Comparison of ENCODE assay signal across 8 mouse cellular contexts in the genomic region with DNA sequence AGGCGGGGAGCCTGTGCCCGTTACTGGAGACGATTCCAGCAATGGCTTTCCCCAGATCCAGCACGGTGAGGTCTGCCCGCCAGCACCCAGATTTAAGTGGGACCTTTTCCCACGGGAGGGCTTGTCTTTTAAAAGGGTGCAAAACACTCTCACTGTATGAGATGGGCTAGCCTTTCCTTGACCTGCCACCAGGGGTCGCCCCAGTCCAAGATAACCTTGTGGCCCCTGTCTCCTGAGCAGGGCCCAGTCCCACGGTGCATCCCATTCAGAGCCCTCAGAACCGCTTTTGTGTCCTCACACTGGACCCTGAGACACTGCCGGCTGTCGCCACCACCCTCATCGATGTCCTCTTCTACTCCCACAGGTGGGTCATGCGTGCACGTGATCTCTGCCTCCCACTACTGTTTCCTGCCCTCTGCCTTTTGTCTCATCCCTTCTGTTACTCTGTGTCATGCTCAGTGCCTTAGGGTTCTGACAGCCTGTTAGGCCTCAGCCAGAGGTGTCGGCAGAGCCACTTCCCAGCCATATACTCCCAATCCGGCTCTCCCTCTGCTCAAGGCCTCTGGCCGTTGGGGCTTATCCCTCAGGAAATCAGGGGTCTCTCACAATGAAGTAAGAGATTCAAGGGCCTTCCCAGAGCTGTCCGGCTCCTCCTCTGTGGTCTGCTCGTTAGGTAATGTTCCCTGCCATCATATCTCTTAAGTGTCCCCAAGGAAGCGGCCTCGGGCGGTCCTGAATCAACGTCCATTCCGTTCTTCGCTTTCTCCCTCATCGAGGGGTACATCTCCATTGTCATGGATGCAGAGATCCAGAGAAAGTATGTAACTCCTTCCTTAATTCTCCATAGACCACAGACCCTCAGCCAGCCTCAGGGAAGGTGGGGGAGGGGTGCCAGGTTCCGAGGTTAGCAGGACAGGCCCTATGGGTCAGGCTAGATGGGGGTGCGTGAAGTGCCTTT. TPM values are rescaled to one million over a fixed set of nuclear protein-coding genes. Genes with fewer than 3 reads are reported as not detected.
A peak's percentile ranks its signal among the peaks of the same experiment; 100 is the strongest.
DNase-seq lines count a peak whose midpoint lies in the region; ATAC-seq and TF ChIP-seq lines count a peak whose summit lies in the region.

No protein-coding gene starts in this region.

- H3K4me3 ChIP-seq in kidney, adult 2 months (ENCODE audit: insufficient read depth, low read depth, low read length), result no peak overlapping the region
- no peak overlapping the region for H3K4me3 ChIP-seq in kidney, embryonic 16.5 days (ENCODE audit: low read length)
- no peak overlapping the region for H3K4me3 ChIP-seq in midbrain, postnatal 0 days (ENCODE audit: low read depth, low read length)
- H3K4me3 ChIP-seq in testis, adult 2 months (ENCODE audit: control insufficient read depth, low read depth, low read length), result peak overlapping the region; percentile 12; the same call in 1 of the 2 replicates

- H3K27ac ChIP-seq in kidney, adult 2 months (ENCODE audit: insufficient read depth, low read depth, low read length), result no peak overlapping the region
- no peak overlapping the region for H3K27ac ChIP-seq in kidney, embryonic 16.5 days (ENCODE audit: low read length)
- no peak overlapping the region for H3K27ac ChIP-seq in midbrain, postnatal 0 days (ENCODE audit: low read depth, low read length)
- H3K27ac ChIP-seq in testis, adult 2 months (ENCODE audit: control insufficient read depth, insufficient read depth, low read depth, low read length), result no peak overlapping the region

- H3K4me1 ChIP-seq in kidney, adult 2 months (ENCODE audit: control insufficient read depth, insufficient read depth, low read length), result peaks cover 15% of the 10 kb centered on the region
- H3K4me1 ChIP-seq in kidney, embryonic 16.5 days (ENCODE audit: insufficient read depth, low read length), result peaks cover 12% of the 10 kb centered on the region
- H3K4me1 ChIP-seq in midbrain, postnatal 0 days (ENCODE audit: insufficient read depth, low read length), result no peaks in the 10 kb centered on the region
- H3K4me1 ChIP-seq in testis, adult 2 months (ENCODE audit: control insufficient read depth, insufficient read depth, low read length), result peaks cover 18% of the 10 kb centered on the region

- H3K36me3 ChIP-seq in kidney, adult 2 months (ENCODE audit: control insufficient read depth, insufficient read depth, low read length), result no peaks in the 10 kb centered on the region
- H3K36me3 ChIP-seq in kidney, embryonic 16.5 days (ENCODE audit: insufficient read depth, low read length), result peaks cover 3% of the 10 kb centered on the region; the same call in 1 of the 2 replicates
- no peaks in the 10 kb centered on the region for H3K36me3 ChIP-seq in midbrain, postnatal 0 days (ENCODE audit: insufficient read depth, low read length)
- no peaks in the 10 kb centered on the region for H3K36me3 ChIP-seq in testis, adult 2 months (ENCODE audit: control insufficient read depth, insufficient read depth, low read length)

- peak; percentile 81 for DNase-seq in kidney, adult 2 months
- peak; percentile 83 for DNase-seq in adrenal gland, adult 2 months
- DNase-seq in embryo, embryonic 10 days (ENCODE audit: low spot score), result peak; percentile 80
- DNase-seq in heart, postnatal 25 days (ENCODE audit: low spot score), result peak; percentile 50
- peak; percentile 62 to 71 for DNase-seq in left cerebral cortex, postnatal 14 days (ENCODE audit: low spot score in 2 of 2)
- peak; percentile 33 for DNase-seq in midbrain, postnatal 0 days (ENCODE audit: low spot score)

- intact Hi-C loops in heart, postnatal 25 days (cut with DNase I), result loop anchor here (1.0 to 5.0 kb wide), 2 partner anchors 38 to 39 kb away; no protein-coding TSS in a partner anchor
- intact Hi-C loops in left cerebral cortex, postnatal 14 days (cut with DNase I), result loop anchor here (2.0 kb wide), 1 partner anchor 38 kb away; no protein-coding TSS in a partner anchor

- ATAC-seq in kidney, embryonic 16.5 days (ENCODE audit: low FRiP score, low TSS enrichment), result no peak
- ATAC-seq in midbrain, postnatal 0 days (ENCODE audit: low FRiP score), result peak; percentile 34; the same call in 1 of the 2 replicates

- peak; percentile 92 for TF ChIP-seq CTCF in kidney, adult 2 months (conservative IDR thresholded peaks at IDR 0.05; ENCODE audit: insufficient read depth, insufficient read length, low read depth, low read length)
- TF ChIP-seq CTCF in midbrain, postnatal 0 days (IDR thresholded peaks at IDR 0.05), result peak; percentile 78
- TF ChIP-seq CTCF in testis, adult 2 months (IDR thresholded peaks at IDR 0.05; ENCODE audit: control insufficient read depth, insufficient read depth, insufficient replicate concordance, low read depth, low read length), result peak; percentile 92

- WGBS in kidney, adult 2 months, result 60% methylated on average over 28 of the region's 28 CpGs
- WGBS in kidney, embryonic 16.5 days, result 53% methylated on average over 28 of the region's 28 CpGs
- WGBS in midbrain, postnatal 0 days, result 46% methylated on average over 28 of the region's 28 CpGs

- H3K4me2 ChIP-seq in kidney, embryonic 16.5 days (replicated peaks; ENCODE audit: low read depth, low read length), result no peak overlapping the region
- H3K4me2 ChIP-seq in midbrain, postnatal 0 days (ENCODE audit: low read depth, low read length, poor library complexity, severe bottlenecking), result no peak overlapping the region

- H3K27me3 ChIP-seq in kidney, adult 2 months (replicated peaks; ENCODE audit: control insufficient read depth, insufficient read depth, low read length), result no peaks in the 10 kb centered on the region
- H3K27me3 ChIP-seq in kidney, embryonic 16.5 days (ENCODE audit: insufficient read depth, low read length), result peaks cover 6% of the 10 kb centered on the region; the same call in 1 of the 2 replicates
- peaks cover 15% of the 10 kb centered on the region for H3K27me3 ChIP-seq in midbrain, postnatal 0 days (ENCODE audit: insufficient read depth, low read length)
- H3K27me3 ChIP-seq in testis, adult 2 months (ENCODE audit: control insufficient read depth, insufficient read depth, low read length), result no peaks in the 10 kb centered on the region

- no peaks in the 10 kb centered on the region for H3K9me3 ChIP-seq in kidney, embryonic 16.5 days (ENCODE audit: low read length)
- H3K9me3 ChIP-seq in midbrain, postnatal 0 days (ENCODE audit: low read length), result no peaks in the 10 kb centered on the region

- TF ChIP-seq POLR2A in kidney, adult 2 months (IDR thresholded peaks at IDR 0.05; ENCODE audit: low read depth, low read length), result no peak
- TF ChIP-seq POLR2A in testis, adult 2 months (IDR thresholded peaks at IDR 0.05; ENCODE audit: control insufficient read depth, low read depth, low read length), result no peak

- no peak overlapping the region for H3K9ac ChIP-seq in kidney, embryonic 16.5 days (replicated peaks; ENCODE audit: low read length)
- no peak overlapping the region for H3K9ac ChIP-seq in midbrain, postnatal 0 days (replicated peaks; ENCODE audit: low read length, poor library complexity, severe bottlenecking)

RNA-seq across cellular contexts. Expression of a gene that starts 2.7 kb away (rescaled TPM):
- polyA plus RNA-seq in kidney, adult 2 months (2012; rRNA removed), result 15.8 and 16.3 TPM in 2 replicates
- 6.8 and 7.6 TPM in 2 replicates for polyA plus RNA-seq in kidney, embryonic 16.5 days (2015; fragmentation: Nextera tagmentation; extraction: Ambion mirVana)
- total RNA-seq in adrenal gland, adult 2 months (2021), result 1 to 10 TPM; 3.5 to 4.1 TPM
- polyA plus RNA-seq in adrenal gland, adult 2 months (2012; rRNA removed), result 11.6 and 14.6 TPM in 2 replicates
- total RNA-seq in heart, postnatal 25 days (2021), result 1 to 10 TPM; 3.8 to 7.4 TPM
- 1 to 10 TPM; 4.3 to 4.9 TPM for total RNA-seq in left cerebral cortex, postnatal 14 days (2021)
- total RNA-seq in midbrain, postnatal 0 days (2014; rRNA removed), result 9.7 and 10.6 TPM in 2 replicates
- 4.9 and 7.5 TPM in 2 replicates for polyA plus RNA-seq in midbrain, postnatal 0 days (2015; fragmentation: Nextera tagmentation; extraction: Ambion mirVana)
- polyA plus RNA-seq in testis, adult 2 months (2012; rRNA removed), result 7.6 and 7.7 TPM in 2 replicates

RNA-seq across cellular contexts. Expression of a gene that starts 15.5 kb away (rescaled TPM):
- 0.07 and 0.20 TPM in 2 replicates for polyA plus RNA-seq in kidney, adult 2 months (2012; rRNA removed)
- not detected in 2 replicates for polyA plus RNA-seq in kidney, embryonic 16.5 days (2015; fragmentation: Nextera tagmentation; extraction: Ambion mirVana)
- total RNA-seq in adrenal gland, adult 2 months (2021), result under 1 TPM in 1 of 2 experiments, not detected in 1; 0.45 TPM
- 0.13 and 0.17 TPM in 2 replicates for polyA plus RNA-seq in adrenal gland, adult 2 months (2012; rRNA removed)
- not detected for total RNA-seq in heart, postnatal 25 days (2021)
- total RNA-seq in left cerebral cortex, postnatal 14 days (2021), result not detected
- total RNA-seq in midbrain, postnatal 0 days (2014; rRNA removed), result 0.16 TPM in 1 of 2 replicates, not detected in the other
- 0.10 and 0.14 TPM in 2 replicates for polyA plus RNA-seq in midbrain, postnatal 0 days (2015; fragmentation: Nextera tagmentation; extraction: Ambion mirVana)
- not detected in 2 replicates for polyA plus RNA-seq in testis, adult 2 months (2012; rRNA removed)

RNA-seq across cellular contexts. Expression of a gene that starts 34.1 kb away (rescaled TPM):
- 91.4 and 115 TPM in 2 replicates for polyA plus RNA-seq in kidney, adult 2 months (2012; rRNA removed)
- 49.0 and 51.3 TPM in 2 replicates for polyA plus RNA-seq in kidney, embryonic 16.5 days (2015; fragmentation: Nextera tagmentation; extraction: Ambion mirVana)
- 10 to 100 TPM; 13.7 to 16.2 TPM for total RNA-seq in adrenal gland, adult 2 months (2021)
- polyA plus RNA-seq in adrenal gland, adult 2 months (2012; rRNA removed), result 35.3 and 38.3 TPM in 2 replicates
- 10 to 100 TPM in 1 of 2 experiments, 1 to 10 TPM in 1; 9.3 to 10.9 TPM for total RNA-seq in heart, postnatal 25 days (2021)
- total RNA-seq in left cerebral cortex, postnatal 14 days (2021), result 10 to 100 TPM; 32.9 to 33.2 TPM
- 41.9 and 48.4 TPM in 2 replicates for total RNA-seq in midbrain, postnatal 0 days (2014; rRNA removed)
- 31.9 and 36.2 TPM in 2 replicates for polyA plus RNA-seq in midbrain, postnatal 0 days (2015; fragmentation: Nextera tagmentation; extraction: Ambion mirVana)
- 40.6 and 42.1 TPM in 2 replicates for polyA plus RNA-seq in testis, adult 2 months (2012; rRNA removed)

RNA-seq across cellular contexts. Expression of a gene that starts 36.6 kb away (rescaled TPM):
- polyA plus RNA-seq in kidney, adult 2 months (2012; rRNA removed), result 0.56 and 0.67 TPM in 2 replicates
- polyA plus RNA-seq in kidney, embryonic 16.5 days (2015; fragmentation: Nextera tagmentation; extraction: Ambion mirVana), result 0.05 and 0.09 TPM in 2 replicates
- under 1 TPM; 0.06 to 0.24 TPM for total RNA-seq in adrenal gland, adult 2 months (2021)
- polyA plus RNA-seq in adrenal gland, adult 2 months (2012; rRNA removed), result 0.43 and 1.0 TPM in 2 replicates
- under 1 TPM; 0.17 to 0.55 TPM for total RNA-seq in heart, postnatal 25 days (2021)
- under 1 TPM; 0.15 to 0.59 TPM for total RNA-seq in left cerebral cortex, postnatal 14 days (2021)
- total RNA-seq in midbrain, postnatal 0 days (2014; rRNA removed), result 0.05 TPM in 2 replicates
- polyA plus RNA-seq in midbrain, postnatal 0 days (2015; fragmentation: Nextera tagmentation; extraction: Ambion mirVana), result 0.05 TPM in 1 of 2 replicates, not detected in the other
- polyA plus RNA-seq in testis, adult 2 months (2012; rRNA removed), result 0.21 and 0.28 TPM in 2 replicates

Comparison
In these comparisons a context has a peak if more than half of its experiments do, and no peak if none do; other contexts are left out.
1. DNase-seq: peak in every context shown above with its lines; median percentile 83 in adrenal gland, adult 2 months; 81 in kidney, adult 2 months; 80 in embryo, embryonic 10 days; 66 in left cerebral cortex, postnatal 14 days; 50 in heart, postnatal 25 days; 33 in midbrain, postnatal 0 days.